Mouse (Mus musculus) adrenal gland, adult 8-10 months (tissue): ENCODE data around the gene Zfyve9. TPM values are rescaled to one million over a fixed set of nuclear protein-coding genes. Genes with fewer than 3 reads are reported as not detected.
"Not testable (repeated sequence)": the region's sequence is repeated elsewhere in the genome, so short reads cannot be mapped to it uniquely, and the experiment has no call there.

Source experiments
- DNase-seq: peaks from one replicate; pipeline ENCODE4 v3.0.0; 2022
- total RNA-seq, 4 experiments: library from RNA; stranded (reverse); gene quantifications; 2 replicates each; pipeline ENCODE4 v1.2.4; 2022

Gene Zfyve9
- total RNA-seq, 4 experiments from 2014 or later = 29.0 to 35.6 (median 34.1) TPM

GRCm38 (mm10) chr4:108721245-108721784, 59.3 kb downstream of the Zfyve9 start:
- no peak for DNase-seq

- DNase-seq = no peak
Observed at GRCm38 (mm10) chr4:108719349-108719748, 61.2 kb downstream of the Zfyve9 start, which contains the start of gene 3110021N24Rik. Gene 3110021N24Rik, plus strand, starts transcription at chr4:108719649.

GRCm38 (mm10) chr4:108708209-108708608, 72.4 kb downstream of the Zfyve9 start:
- no peak for DNase-seq

GRCm38 (mm10) chr4:108696934-108697333, 83.7 kb downstream of the Zfyve9 start:
- peak; percentile 7 for DNase-seq

GRCm38 (mm10) chr4:108691469-108691868, 89.1 kb downstream of the Zfyve9 start:
- DNase-seq = no peak

GRCm38 (mm10) chr4:108690479-108690878, 90.1 kb downstream of the Zfyve9 start:
- DNase-seq = no peak

GRCm38 (mm10) chr4:108687098-108687497, 93.5 kb downstream of the Zfyve9 start:
- not testable (repeated sequence) for DNase-seq

GRCm38 (mm10) chr4:108686156-108686555, 94.4 kb downstream of the Zfyve9 start:
- DNase-seq = no peak

- no peak for DNase-seq
Observed at GRCm38 (mm10) chr4:108664407-108664806, 116.2 kb downstream of the Zfyve9 start.

GRCm38 (mm10) chr4:108638752-108639151, 141.8 kb downstream of the Zfyve9 start:
- DNase-seq = no peak

GRCm38 (mm10) chr4:108637721-108638120, 142.9 kb downstream of the Zfyve9 start:
- DNase-seq = no peak

GRCm38 (mm10) chr4:108635101-108635500, 145.5 kb downstream of the Zfyve9 start:
- no peak for DNase-seq

GRCm38 (mm10) chr4:108634696-108635095, 145.9 kb downstream of the Zfyve9 start:
- no peak for DNase-seq

- DNase-seq = no peak
Observed at GRCm38 (mm10) chr4:108633703-108634102, 146.9 kb downstream of the Zfyve9 start.

- DNase-seq = no peak
Observed at GRCm38 (mm10) chr4:108631616-108632015, 149.0 kb downstream of the Zfyve9 start.

GRCm38 (mm10) chr4:108630096-108630495, 150.5 kb downstream of the Zfyve9 start:
- no peak for DNase-seq

- peak; percentile 56 for DNase-seq
Observed at GRCm38 (mm10) chr4:108629363-108629880, 151.2 kb downstream of the Zfyve9 start.

- DNase-seq = no peak
Observed at GRCm38 (mm10) chr4:108627066-108627465, 153.5 kb downstream of the Zfyve9 start.

- DNase-seq = no peak
Observed at GRCm38 (mm10) chr4:108621504-108621903, 159.1 kb downstream of the Zfyve9 start.

- no peak for DNase-seq
Observed at GRCm38 (mm10) chr4:108620536-108620935, 160.1 kb downstream of the Zfyve9 start.

- DNase-seq = peak; percentile 83
Observed at GRCm38 (mm10) chr4:108619587-108620341, 160.8 kb downstream of the Zfyve9 start, which contains the start of gene Cc2d1b. Gene Cc2d1b, plus strand, starts transcription at chr4:108619940.

- DNase-seq = no peak
Observed at GRCm38 (mm10) chr4:108619165-108619564, 161.4 kb downstream of the Zfyve9 start.

GRCm38 (mm10) chr4:108618586-108618985, 162.0 kb downstream of the Zfyve9 start:
- DNase-seq = no peak

- DNase-seq = no peak
Observed at GRCm38 (mm10) chr4:108610935-108611334, 169.7 kb downstream of the Zfyve9 start.
